Mouse (Mus musculus) gastrocnemius, adult 18-20 months (tissue): ENCODE measurements around the gene Gapvd1. TPM values are rescaled to one million over a fixed set of nuclear protein-coding genes. Genes with fewer than 3 reads are reported as not detected.
A peak's percentile ranks its signal among the peaks of the same experiment; 100 is the strongest.
"Not testable (repeated sequence)": the region's sequence is repeated elsewhere in the genome, so short reads cannot be mapped to it uniquely, and the experiment has no call there.

Source experiments
- DNase-seq: peaks from one replicate; pipeline ENCODE4 v3.0.0; 2021; ENCODE audit warnings: low spot score
- total RNA-seq, 2 experiments: library from RNA; stranded (reverse); gene quantifications; 2 replicates each; pipeline ENCODE4 v1.2.3; 2021

Gene Gapvd1
- total RNA-seq, 2 experiments from 2014 or later: 32.3 to 32.8 TPM

GRCm38 (mm10) chr2:34772252-34773235, 17.5 kb upstream of the Gapvd1 start:
- DNase-seq: peak; percentile 31

GRCm38 (mm10) chr2:34771368-34772226, 16.6 kb upstream of the Gapvd1 start, which contains the start of gene Hspa5:
Hspa5 (plus strand) TSS chr2:34771970.
- DNase-seq: peak; percentile 99

GRCm38 (mm10) chr2:34770951-34771350, 15.9 kb upstream of the Gapvd1 start:
- DNase-seq: no peak

GRCm38 (mm10) chr2:34770049-34770448, 15.0 kb upstream of the Gapvd1 start:
- no peak for DNase-seq

GRCm38 (mm10) chr2:34764801-34765200, 9.8 kb upstream of the Gapvd1 start:
- no peak for DNase-seq

GRCm38 (mm10) chr2:34762872-34763271, 7.8 kb upstream of the Gapvd1 start:
- no peak for DNase-seq

GRCm38 (mm10) chr2:34762174-34762573, 7.1 kb upstream of the Gapvd1 start:
- no peak for DNase-seq

- not testable (repeated sequence) for DNase-seq
These were observed 6.2 kb upstream of the Gapvd1 start for GRCm38 (mm10) chr2:34761272-34761671.

- DNase-seq: no peak
These were observed 2.3 kb upstream of the Gapvd1 start for GRCm38 (mm10) chr2:34757341-34757740.

- DNase-seq: peak; percentile 85
These were observed 1.1 kb downstream of the Gapvd1 start for GRCm38 (mm10) chr2:34753811-34754550.

- DNase-seq: no peak
These were observed 4.8 kb downstream of the Gapvd1 start for GRCm38 (mm10) chr2:34750245-34750644.

GRCm38 (mm10) chr2:34748479-34748878, 6.6 kb downstream of the Gapvd1 start:
- no peak for DNase-seq

GRCm38 (mm10) chr2:34745673-34746072, 9.4 kb downstream of the Gapvd1 start:
- DNase-seq: no peak

GRCm38 (mm10) chr2:34744476-34744875, 10.6 kb downstream of the Gapvd1 start:
- DNase-seq: no peak

GRCm38 (mm10) chr2:34742675-34743074, 12.4 kb downstream of the Gapvd1 start:
- no peak for DNase-seq

GRCm38 (mm10) chr2:34741390-34742159, 13.5 kb downstream of the Gapvd1 start:
- no peak for DNase-seq

GRCm38 (mm10) chr2:34739684-34740391, 15.2 kb downstream of the Gapvd1 start:
- DNase-seq: no peak

- no peak for DNase-seq
These were observed 17.1 kb downstream of the Gapvd1 start for GRCm38 (mm10) chr2:34737911-34738310.

GRCm38 (mm10) chr2:34736626-34737025, 18.4 kb downstream of the Gapvd1 start:
- no peak for DNase-seq
